Mouse (Mus musculus) right cerebral cortex, adult 18-20 months (tissue): ENCODE measurements around the gene Spon1.

Experiments used
- DNase-seq: peaks from one replicate; pipeline ENCODE4 v3.0.0; 2022; ENCODE audit warnings: mixed read lengths

The Spon1 gene

GRCm38 (mm10) chr7:114065407-114066185, 299.8 kb downstream of the Spon1 start:
- DNase-seq: no peak

DNA sequence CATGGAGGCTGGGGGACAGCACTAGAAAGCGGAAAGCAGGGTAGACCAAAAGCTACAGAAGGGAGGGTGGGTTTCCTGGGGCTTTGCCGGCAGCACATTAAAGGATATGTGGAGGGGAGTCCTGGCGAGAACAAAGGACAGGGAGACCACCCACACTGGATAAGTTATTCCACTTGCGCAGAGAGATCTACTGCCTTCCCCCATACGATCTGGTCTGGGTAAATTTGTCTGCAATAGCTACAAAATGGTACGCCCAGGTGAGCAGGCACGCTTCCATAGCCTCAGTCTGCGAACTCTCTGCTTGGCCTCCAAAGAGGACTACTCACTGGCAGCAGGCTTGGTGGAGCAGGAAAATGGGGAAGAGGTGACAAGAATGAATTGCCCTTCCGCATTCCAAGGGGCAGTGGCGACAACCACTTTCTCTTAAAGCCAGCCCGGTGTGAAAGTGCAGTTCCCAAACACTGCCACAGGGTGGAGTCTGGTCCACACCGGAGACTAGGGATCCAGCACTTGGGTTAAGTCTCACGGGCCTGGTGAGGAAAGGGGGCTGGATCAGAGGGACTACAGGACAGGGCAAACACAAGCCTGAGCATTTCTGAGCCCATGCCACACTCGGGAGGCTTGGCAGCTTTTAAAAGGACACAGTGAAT, 300.9 kb downstream of the Spon1 start:
- peak; percentile 84 for DNase-seq

DNA sequence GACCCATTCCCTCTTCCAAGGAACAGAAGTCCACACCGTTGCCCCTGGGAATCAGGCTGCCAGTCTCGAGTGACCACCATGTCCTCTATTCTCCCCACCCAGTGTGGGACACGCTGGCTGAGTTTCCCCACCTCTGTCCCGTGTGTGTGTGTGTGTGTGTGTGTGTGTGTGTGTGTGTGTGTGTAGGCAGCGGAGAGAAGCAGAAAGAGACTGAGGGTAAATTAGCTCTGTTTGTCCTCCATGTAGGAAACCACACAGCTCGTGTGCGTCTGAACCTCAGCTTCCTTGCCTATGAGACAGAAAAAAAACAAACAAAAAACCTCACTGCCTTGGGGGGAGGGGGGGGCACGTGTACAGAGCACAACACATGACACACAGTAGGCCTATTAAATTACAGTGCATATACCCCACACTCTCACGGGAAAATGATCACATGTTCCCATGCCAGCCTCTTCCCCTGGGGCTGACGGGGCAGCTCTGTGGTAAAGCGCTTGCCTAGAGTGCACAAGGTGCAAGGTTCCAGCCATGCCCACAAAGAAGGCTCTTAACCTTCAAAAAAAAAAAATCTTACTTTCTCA, 303.2 kb downstream of the Spon1 start:
- DNase-seq: no peak

- no peak for DNase-seq
These were observed 304.1 kb downstream of the Spon1 start for GRCm38 (mm10) chr7:114069726-114070457.

GRCm38 (mm10) chr7:114070458-114070840, 304.7 kb downstream of the Spon1 start:
- DNase-seq: no peak

- no peak for DNase-seq
These were observed 305.6 kb downstream of the Spon1 start for GRCm38 (mm10) chr7:114071395-114071794.

- peak; percentile 57 for DNase-seq
These were observed 306.2 kb downstream of the Spon1 start for GRCm38 (mm10) chr7:114071851-114072616.

GRCm38 (mm10) chr7:114074133-114074532, 308.3 kb downstream of the Spon1 start:
- DNase-seq: no peak

- DNase-seq: no peak
These were observed 308.8 kb downstream of the Spon1 start for GRCm38 (mm10) chr7:114074595-114074994.

DNA sequence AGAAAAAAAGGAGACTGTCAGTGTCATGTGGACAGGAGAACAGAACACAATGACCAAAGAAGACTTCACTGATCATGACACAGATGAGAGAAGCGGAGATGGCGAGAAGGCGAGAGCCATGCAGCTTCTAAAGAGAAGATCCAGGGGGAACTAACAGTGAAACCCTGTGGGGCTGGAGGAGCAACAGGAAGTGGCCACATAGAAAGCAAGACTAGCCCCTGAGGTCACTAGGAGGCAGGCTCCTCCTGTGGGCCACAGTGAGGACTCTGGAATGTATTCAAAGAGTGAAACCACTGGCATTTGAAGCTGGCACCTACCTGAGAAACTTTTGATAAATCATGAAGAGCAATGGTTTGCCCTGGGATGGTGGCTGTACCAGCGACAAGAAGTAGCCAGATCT, 313.5 kb downstream of the Spon1 start:
- no peak for DNase-seq

- DNase-seq: no peak
These were observed 314.5 kb downstream of the Spon1 start for GRCm38 (mm10) chr7:114080250-114080649.

- DNase-seq: peak; percentile 28
These were observed 316.0 kb downstream of the Spon1 start for GRCm38 (mm10) chr7:114081633-114082420.

DNA sequence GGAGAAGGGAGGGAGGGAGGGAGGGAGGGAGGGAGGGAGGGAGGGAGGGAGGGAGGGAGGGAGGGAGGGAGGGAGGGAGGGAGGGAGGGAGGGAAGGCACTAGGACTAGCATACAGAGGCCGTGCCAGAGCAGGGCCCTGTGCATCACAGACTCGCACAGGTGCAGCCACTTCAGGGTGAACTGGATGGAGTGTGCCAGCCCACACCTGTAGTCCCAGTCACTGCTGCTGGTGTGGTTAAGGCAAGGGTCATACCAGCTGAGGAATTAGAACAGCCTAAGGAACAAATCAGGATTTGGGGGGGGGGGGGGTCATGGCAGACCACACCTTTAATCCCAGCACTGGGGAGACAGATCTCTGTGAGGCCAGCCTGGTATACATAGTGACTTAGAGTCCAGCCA, 317.3 kb downstream of the Spon1 start:
- DNase-seq: no peak

DNA sequence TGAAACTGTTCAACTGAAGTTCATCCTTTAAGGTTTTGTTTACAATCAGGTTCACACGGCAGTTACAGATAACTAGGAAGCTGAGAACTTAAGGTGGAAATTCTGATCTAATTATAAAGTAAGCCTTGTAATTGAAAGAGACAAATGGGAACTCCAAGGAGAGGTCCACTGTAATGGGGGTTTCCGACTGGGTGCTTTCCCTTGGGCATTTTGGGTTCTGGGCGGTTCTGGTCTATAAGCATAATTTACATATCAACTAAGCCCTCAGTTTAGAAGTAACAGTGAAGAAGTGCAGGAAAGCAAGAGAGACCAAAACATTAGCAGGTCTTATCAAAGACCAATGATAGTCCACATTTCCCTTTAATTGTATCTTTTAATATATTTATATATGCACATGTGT, 318.0 kb downstream of the Spon1 start:
- DNase-seq: no peak

GRCm38 (mm10) chr7:114086021-114086710, 320.4 kb downstream of the Spon1 start:
- no peak for DNase-seq

DNA sequence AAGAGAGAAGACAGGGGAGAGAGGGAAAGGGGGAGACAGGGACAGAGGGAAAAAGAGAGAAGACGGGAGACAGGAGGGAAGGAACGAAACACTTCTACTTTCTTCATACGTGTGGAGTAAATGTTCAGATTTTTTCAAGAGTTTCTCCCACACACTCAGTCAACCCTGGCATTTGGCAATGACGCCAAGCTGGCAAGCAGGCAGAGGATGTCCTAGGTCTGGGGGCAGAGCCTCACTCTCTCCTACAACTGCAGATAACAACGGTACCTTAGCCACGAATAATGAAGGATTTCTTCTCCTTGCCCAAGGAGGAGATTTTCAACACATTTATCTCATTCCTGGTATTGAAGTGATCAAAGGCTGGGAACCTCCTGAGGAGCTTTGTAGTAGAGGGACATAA, 321.5 kb downstream of the Spon1 start:
- DNase-seq: peak; percentile 66

DNA sequence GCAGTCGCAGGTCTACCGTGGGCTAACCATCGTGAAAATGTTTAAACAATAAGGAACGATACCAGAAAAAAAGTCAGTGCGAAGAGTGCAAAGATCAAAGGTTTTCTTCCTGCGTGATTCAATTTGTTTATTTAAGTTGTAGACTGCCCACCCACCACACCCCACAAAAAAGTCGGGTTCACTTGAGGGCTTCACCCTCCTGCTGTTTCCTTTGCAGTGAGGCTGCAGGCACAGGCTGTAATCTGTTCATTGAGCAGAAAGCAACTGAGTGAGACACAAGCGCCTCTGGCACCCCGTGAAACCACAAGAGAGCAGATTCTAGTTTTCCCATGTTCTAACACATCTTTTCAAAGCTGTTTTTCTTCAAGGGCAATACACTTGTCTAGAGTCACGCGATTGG, 322.2 kb downstream of the Spon1 start:
- no peak for DNase-seq

GRCm38 (mm10) chr7:114088918-114089317, 323.1 kb downstream of the Spon1 start:
- no peak for DNase-seq

- DNase-seq: no peak
These were observed 324.4 kb downstream of the Spon1 start for GRCm38 (mm10) chr7:114090231-114090630.

- DNase-seq: no peak
These were observed 325.2 kb downstream of the Spon1 start for GRCm38 (mm10) chr7:114090892-114091545.
